Mouse (Mus musculus) gastrocnemius, postnatal 14 days (tissue): ENCODE measurements around the gene Kcnj4. TPM values are rescaled to one million over a fixed set of nuclear protein-coding genes. Genes with fewer than 3 reads are reported as not detected.

Experiments
- DNase-seq: peaks from one replicate; pipeline ENCODE4 v3.0.0; 2021; ENCODE audit warnings: mixed read lengths
- intact Hi-C: fragments of 180-260 bp; cut with DNase I; formaldehyde crosslinking; loops from one replicate; pipeline ENCODE4 v1.15.1; 2025; ENCODE audit warnings: low total_unique reads
- total RNA-seq, 2 experiments: library from RNA; stranded (reverse); gene quantifications; 2 replicates each; pipeline ENCODE4 v1.2.3; 2021

Gene Kcnj4
- total RNA-seq, 2 experiments from 2014 or later, result 0.08 TPM; not detected in 1

DNA sequence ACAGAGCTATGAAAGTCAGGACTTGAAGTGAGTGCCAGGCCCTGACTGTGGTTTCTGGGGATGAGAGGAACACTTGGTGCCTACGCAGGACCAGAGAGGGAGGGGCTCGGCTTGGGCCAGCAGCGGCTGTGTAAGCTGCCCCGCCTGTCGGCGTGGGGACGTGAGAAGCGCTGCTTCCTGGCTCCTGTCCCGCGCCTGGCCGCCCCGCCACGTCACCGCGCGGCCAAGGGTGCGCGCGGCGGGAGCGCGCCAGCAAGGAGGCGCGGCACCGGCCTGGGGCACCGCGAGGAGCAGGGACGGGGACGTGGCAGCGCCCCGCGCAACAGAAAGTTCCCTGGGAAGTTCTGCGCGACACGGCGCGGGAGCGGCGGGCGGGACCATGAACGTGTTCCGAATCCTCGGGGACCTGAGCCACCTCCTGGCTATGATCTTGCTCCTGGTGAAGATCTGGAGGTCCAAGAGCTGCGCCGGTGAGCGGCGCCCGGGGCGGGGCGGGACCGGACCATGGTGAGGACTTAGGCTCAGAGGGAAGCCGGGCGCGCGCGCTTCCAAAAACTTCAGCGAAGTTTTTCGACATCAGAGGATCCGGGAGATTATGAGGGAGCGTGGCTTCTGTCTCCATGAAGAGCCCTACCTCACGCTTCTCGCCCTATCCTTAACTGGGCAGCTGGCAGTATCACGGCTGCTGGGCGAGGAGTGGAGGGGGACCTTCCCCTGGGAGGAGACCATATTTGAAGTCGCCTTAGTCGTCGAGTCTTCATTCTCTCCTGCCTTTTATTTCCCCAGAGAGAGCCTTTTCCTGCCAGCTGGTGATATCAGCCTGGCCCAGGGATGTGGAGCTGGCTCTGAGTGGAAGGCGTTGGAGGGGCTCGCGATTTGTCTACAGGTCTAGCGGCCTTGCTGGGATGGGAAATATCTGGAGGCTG lies 11.4 kb upstream of the Kcnj4 start, which contains the start of gene Kdelr3:
Gene Kdelr3, plus strand, starts transcription at position 241 of the 926 bp plus-strand sequence.
- DNase-seq, result peak; percentile 90
- intact Hi-C loops, result no loop called here

DNA sequence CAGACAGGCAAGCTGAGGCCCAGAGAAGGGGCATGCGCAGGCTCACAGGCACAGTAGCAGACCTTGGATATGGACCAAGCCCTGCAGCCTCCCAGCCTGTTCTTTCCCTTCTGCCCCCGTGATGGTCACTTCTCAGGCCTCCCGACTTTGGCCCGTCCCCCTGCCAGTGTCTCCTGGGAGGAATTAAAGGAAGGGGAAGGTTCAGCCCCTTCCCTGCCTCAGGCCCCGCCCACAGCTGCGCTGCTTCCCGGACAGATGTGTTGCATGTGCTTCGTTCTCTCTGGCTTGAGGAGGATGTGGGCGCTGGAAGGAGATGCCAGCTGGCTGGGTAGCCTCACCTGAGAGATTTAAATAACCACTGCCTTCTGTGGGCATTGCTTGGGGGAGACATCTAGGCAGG lies 8.9 kb upstream of the Kcnj4 start:
- DNase-seq, result peak; percentile 72
- intact Hi-C loops, result no loop called here

DNA sequence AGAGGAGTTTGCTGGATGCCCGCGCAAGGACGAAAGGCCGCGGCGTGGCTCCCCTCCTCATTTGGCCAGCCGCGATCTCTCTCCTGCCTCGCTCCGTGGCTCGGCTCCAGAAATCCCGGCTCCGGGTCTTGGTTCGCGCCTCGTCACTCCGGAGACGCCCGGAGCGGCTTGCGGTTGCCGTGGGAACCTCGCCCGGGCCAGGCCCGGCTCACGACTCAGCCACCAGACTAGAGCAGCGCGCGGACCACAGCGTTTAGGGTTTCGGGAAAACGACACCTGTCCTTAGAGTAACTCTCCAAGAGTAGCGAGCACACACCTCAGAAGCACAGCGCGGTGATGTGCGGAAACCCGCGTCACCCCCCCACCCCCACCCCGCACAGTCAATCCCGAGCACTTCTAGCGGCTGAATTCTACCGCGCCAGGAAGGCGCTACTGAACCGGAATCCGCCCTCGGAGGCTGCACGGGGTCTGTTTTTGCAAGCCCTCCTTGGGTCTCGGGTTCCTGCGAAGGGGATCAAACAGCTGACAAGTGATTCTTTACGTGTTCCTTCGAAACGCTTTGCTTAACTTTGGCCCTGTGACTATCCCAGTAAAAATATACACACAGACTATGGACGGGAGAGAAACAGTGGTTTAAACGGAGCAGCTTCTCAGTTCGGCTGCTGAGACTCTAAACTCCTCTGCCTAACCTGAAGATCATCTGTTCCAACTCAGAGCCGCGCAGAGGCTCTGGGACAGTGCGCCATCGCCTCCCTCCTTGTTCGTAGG lies 6.7 kb upstream of the Kcnj4 start:
- DNase-seq, result peak; percentile 91
- intact Hi-C loops, result loop anchor here (2.0 kb wide), 1 partner anchor 69 kb away; no protein-coding TSS in a partner anchor

DNA sequence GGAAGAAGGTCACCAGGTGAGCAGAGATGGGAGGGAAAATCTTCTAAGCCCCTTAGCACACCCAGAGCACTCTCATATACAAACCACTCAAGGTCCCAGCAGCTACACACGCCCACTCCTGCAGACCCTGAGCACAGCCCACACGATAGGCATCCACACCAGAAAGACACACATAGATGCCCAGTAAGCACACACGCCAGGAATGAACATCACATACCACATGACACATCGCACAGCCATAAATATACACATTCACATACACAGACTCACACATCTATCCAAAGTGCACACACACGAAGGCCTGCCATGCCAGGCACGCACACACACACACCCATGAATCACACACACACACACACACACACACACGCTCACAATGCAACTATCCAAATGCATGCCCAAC lies 5.4 kb upstream of the Kcnj4 start:
- intact Hi-C loops, result loop anchor here (2.0 kb wide), 1 partner anchor 68 kb away; no protein-coding TSS in a partner anchor
- no peak for DNase-seq

DNA sequence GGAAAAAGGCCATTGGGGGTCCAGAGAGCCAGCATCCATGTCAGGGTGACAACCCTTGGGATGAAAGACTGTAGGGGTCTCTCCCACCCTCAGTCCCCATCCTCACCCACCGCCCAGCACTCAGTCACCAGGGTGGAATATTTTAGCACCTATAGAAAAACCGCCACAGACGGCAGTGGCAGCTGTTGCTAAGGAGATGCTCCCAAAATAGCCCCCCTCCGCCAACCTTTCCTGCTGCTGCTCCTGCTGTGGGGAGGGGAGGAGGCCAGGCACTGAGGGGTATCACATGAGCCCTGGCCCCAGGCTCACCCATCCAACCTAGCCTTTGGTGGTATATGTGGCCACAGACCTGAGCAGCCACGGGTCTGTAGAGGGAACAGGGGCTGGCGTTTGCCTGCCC lies 5.0 kb upstream of the Kcnj4 start:
- no peak for DNase-seq
- intact Hi-C loops, result loop anchor here (2.0 kb wide), 1 partner anchor 67 kb away; no protein-coding TSS in a partner anchor

DNA sequence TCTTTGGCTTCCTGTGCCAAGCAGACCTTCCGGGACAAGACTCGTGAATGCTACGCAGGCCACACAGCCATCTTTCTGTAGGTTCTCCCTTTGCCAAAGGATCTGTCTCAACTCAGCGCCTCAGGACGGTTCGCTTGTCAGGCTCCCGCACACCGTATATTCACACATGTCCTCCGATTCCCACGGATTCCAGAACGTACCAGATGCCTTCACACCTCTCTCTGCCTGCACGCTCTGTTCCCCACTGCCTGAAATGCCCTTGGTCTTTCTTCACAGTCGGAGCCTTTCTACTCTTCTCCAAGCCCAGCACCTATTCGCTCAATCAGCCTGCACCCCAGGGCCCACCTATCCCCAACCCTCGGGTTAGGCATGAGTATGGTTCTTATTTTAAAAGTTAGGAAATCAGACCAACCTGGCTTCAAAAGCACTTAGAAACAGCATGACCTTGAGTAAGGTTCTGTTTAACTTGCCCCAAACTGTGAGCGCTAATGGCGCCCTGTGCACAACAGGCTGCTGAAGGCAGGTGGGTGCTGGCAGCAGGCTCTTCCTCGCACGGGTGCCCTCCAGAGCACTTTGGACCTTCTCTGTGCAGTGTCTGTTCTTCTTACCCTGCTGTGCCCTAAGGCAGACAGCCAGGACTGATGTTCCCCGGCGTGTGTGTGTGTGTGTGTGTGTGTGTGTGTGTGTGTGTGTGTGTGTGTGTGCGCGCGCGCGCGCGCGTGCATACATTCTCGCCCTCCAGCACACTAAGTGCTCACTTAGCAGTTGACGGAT lies 2.2 kb upstream of the Kcnj4 start:
- DNase-seq, result no peak
- intact Hi-C loops, result no loop called here

DNA sequence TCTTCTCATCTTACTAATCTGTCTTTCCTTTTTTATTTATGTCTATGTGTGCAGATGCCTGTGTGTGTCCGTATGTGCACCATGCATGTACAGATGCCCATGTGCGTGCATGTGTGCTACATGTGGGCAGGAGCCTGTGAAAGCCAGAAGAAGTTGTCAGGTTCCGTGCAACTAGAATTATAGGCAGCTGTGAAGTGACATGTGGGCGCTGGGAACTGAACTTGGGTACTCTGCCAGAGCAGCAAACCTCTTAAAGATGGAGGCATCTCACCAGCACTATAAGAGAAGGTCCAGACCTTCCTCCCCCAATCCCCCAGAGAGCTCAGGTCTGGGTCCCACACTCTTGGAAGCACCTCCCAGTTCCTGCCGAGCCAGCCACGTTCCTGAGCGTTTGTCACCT lies 1.4 kb upstream of the Kcnj4 start:
- no peak for DNase-seq
- intact Hi-C loops, result no loop called here

DNA sequence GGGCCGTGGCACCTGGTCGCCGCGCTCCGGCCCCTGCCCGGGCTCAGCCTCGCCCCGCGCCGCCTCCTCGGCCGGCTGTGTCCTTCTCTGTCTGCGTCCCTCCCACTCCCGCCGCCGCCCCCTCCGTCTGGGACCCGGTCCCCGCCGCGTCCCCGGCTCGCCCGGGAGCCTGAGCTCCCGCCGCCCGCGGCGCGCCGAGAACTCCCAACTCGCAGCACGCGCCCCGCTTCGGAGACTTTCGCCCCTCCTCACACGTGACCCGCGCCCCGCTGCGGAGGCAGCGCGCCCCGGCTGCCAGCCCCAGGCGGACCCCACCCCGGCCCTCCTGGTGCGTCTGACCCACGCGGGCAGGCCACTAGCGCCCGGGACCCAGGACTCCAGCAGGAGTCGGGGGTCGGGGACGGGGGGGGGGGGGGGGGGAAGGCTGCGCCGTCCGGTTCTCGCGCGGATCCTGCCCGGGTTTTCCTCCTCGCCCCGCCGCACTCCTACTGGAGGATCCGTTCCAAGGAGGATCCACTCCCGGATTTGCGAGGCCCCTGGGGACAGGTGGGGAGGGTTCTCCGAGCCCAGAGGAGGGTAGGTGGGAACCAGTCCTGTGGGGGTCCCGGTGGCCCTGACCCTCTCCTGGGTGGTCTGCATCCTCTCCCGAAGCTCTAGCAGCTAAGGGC lies 709 bp upstream of the Kcnj4 start:
- DNase-seq, result peak; percentile 73
- intact Hi-C loops, result no loop called here

DNA sequence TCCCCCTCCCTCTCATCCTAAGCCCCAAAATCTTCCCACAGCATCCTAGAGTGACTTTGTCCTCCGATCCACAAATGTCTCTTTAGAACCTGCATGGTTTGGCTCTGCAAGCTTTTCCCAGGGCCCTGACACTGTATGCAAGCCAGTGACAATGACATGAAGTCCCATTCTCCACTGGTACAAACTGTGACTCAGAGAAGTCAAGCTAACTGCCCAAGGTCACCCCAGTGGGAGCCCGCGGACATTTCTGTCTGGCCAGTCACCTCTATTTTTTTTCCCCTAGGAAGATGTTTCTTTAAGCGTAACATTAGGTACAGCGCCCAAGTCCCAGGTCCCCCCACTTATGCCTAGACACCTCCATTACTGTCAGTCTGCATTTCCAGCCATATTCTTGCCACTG lies 1.6 kb downstream of the Kcnj4 start:
- intact Hi-C loops, result no loop called here
- DNase-seq, result no peak

DNA sequence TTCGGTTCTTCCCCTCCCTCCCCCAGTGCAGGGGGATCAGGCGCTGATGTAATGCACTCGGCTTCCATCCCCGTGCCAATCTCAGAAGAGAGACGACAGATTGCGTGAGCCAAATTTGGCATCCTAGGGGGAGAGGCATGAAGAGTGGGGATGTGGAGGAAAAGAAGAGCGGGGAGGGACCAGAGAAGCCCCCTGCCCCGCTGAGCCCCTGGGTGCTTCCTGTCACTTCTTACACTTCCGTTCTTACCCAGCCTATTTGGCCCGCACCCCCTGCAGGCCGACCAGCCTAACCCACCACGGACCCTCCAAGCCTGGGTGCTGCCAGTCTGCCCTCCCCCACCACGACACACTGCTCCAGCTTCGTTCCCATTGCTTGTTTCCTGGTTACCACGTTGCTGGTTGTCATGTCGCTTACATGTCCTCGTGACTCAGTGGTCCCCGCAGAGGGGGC lies 2.1 kb downstream of the Kcnj4 start:
- DNase-seq, result no peak
- intact Hi-C loops, result no loop called here

DNA sequence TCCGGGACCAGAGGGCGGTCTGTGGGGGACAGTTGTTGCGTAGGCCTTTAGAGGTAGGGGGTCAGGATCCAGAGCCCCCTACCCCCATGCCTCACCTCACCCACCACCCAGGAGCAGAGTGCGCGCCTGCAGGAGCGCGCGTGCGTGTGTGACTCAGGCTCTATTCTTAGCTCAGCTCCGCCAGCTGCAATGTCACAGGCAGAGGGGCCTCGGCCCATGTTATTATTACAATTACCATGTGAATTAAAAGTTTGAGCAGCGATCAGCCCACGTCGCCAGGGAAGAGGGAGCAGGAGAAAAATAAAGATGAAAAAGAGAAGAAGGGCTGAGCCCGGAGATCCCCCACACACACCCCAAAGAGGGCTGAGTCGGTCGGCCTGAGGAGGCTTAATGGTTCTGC lies 4.9 kb downstream of the Kcnj4 start:
- intact Hi-C loops, result no loop called here
- DNase-seq, result no peak

DNA sequence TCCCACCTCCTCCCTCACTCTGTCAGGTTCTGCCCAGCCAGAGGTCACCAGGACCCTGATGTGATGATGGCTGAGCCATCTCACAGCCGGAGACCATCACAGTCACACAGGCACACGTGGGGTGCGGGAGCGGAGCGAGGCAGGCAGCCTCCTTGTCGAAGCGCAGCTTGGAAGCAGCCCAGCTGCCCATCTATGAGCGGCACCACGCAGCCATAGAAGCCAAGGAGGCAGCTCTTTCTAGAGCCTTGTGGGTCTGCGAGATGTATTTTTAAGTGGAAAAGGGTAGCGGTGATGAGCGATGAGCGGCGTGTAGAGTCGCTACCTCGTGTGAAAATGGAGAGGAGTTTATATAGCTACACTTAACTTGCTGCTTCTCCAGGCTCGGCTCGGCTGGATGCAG lies 11.5 kb downstream of the Kcnj4 start:
- DNase-seq, result no peak
- intact Hi-C loops, result loop anchor here (10.0 kb wide), 1 partner anchor 111 kb away; the partner anchor contains the start of gene Dmc1

DNA sequence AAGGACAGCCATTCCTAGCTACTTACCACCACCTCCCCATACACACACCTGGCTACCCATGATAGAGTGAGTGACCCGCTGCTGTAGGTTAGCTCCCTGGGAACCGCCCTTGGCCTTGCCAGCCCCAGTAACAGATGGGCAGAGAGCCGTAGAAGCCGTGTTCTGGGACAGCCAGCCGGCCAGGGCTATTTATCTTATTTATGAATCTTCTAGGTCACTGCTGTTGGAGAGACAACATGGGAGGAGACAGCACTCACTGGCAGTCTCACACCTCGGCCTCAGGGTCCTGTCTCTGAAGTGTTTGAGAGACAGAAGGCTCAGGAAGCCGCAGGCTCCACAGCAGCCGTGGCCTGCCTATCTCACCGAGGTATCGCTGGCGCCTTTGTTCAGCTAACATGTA lies 15.6 kb downstream of the Kcnj4 start:
- intact Hi-C loops, result no loop called here

DNA sequence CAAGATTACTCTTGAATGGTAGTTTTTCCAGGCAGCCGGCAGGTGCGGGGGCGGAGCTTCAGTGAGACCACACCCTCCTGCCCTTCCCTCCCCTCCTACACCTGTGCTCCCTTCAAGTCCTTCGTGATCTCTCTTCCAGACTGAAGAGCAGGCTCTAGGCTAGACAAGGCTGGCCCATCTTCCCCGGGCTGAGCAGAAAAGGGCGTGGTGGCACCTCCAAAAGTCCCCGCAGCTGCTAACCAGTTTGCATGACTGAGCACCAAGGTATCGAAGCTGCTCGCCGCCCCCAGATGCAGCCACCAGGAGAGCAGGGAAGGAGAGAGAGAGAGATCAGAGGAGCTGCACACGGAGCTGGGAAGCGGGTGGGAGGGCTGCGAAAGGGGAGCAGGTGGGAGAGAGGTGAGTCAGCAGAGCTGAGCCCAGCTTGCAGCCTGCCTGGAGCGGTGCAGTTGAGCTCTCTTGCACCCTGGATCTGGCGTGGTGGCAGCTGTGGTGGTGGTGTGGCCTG lies 23.8 kb downstream of the Kcnj4 start:
- intact Hi-C loops, result no loop called here
- no peak for DNase-seq

More for the DNA sequence above, 15.6 kb downstream of the Kcnj4 start:
- no peak for DNase-seq

DNA sequence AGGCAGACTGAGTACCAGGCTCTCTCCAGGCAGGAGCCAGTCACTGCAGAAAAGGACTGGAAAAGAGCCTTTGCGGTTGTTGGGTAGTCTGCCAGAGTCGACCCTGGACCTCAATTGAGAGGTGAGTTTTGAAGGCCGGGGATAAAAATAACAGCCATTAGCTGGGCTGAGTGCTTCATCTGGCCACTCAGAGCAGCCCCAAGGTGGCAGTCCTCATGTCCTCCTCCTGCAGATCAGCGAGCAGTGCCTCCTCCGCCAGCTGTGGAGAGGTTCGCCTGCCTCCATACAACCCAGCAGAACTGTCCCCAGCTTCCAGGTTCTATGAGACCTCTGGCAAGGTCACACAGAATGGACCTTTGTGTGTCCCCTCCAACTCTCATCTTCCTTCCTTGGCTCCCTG lies 27.8 kb downstream of the Kcnj4 start:
- DNase-seq, result no peak
- intact Hi-C loops, result no loop called here

DNA sequence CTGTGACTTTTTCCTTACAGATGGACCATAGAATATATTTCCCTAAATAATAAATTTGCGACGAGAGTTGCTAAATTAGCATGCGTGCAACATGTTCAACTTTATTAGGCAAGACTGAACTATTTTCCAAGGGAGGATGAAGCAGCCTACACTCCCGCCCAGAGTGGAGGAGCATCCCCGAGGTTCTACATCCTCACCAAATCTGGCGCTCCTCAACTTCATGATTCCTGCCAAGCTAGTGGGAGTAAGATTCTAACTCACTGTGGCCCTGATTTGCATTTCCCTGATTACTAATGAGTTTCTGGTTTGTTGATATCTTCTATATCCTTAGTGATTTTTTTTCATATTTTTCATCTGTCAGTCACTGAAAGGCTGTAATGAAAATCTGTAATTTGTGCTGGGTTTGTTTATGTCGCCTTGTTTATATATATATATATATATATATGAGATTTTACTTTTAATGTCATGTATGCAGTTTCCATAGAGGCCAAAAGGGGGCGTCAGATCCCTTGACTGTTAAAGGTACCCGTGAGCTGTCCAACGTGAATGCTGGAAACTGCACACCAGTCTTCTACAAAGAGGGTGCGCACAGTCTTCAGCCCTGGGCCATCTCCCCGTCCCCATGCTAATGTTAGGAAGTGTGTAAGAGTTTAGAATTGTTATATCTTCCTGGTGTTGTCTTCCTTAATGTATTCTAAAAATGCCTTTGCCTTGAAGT lies 31.2 kb downstream of the Kcnj4 start:
- DNase-seq, result no peak
- intact Hi-C loops, result no loop called here

DNA sequence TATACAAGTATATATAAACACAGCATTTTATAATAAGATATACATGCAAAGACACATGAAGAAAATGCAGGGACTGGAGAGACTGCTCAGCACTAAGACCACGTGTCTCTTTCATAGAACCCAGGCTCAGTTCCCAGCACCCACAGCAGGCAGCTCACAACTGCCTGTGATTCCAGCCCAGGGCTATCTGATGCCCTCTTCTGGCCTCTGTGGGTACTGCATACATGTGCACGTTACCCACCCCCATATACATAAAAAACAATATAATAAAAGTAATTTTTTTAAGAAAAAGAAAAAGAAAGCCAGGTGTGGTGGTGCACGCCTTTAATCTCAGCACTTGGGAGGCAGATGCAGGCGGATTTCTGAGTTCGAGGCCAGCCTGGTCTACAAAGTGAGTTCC lies 32.0 kb downstream of the Kcnj4 start:
- intact Hi-C loops, result no loop called here
- DNase-seq, result no peak

DNA sequence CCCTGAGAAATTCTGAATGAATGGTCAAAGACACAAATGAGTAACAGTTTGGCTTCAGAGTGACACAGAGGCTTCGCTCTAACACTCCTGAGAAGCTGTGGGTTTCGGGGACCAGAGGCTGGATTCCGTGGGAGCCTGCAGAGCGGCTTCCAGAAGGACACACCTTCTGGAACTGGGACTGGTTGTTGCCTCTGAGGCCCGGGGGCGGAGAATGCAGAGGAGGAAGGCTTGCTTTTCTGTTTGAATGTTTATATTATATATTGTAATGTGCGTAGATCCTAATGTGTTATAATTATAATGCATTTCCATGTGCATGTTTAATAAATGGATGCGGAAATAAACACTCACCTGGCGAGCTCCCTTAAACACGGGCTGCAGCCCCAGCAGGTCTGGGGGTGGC lies 33.9 kb downstream of the Kcnj4 start:
- DNase-seq, result no peak
- intact Hi-C loops, result no loop called here
